In genomic region chr6:32935576-32935975, GRCm38 (mm10) we compare ENCODE assay signal across 25 mouse cellular contexts.
DNase-seq lines count a peak whose midpoint lies in the region; ATAC-seq lines count a peak whose summit lies in the region.
"Had no signal": no experiment of that assay in that cellular context is flagged by ENCODE, and none has a peak within 500 bp of the region (broad histone marks: within the 10 kb centered on the region; RNA-seq: fewer than 3 reads in every experiment).

No protein-coding gene starts in this region.

- no peak overlapping the region for H3K4me2 ChIP-seq in hindbrain, embryonic 13.5 days
- no peak overlapping the region for H3K4me2 ChIP-seq in hindbrain, embryonic 11.5 days (replicated peaks; ENCODE audit: low read depth, low read length)
- H3K4me2 ChIP-seq: heart, embryonic 12.5 days; liver, embryonic 13.5 days; neural tube, embryonic 12.5 days had no signal

- no peaks in the 10 kb centered on the region for H3K9me3 ChIP-seq in hindbrain, embryonic 13.5 days
- H3K9me3 ChIP-seq in hindbrain, embryonic 11.5 days (ENCODE audit: control insufficient read depth, low read length), result no peaks in the 10 kb centered on the region
- H3K9me3 ChIP-seq: embryonic facial prominence, embryonic 10.5 days; forebrain, embryonic 10.5 days; heart, embryonic 12.5 days; hindbrain, embryonic 10.5 days; liver, embryonic 13.5 days; neural tube, embryonic 12.5 days had no signal

- peak; percentile 21; the same call in 1 of the 2 replicates for ATAC-seq in hindbrain, embryonic 13.5 days (ENCODE audit: low FRiP score)
- ATAC-seq in hindbrain, embryonic 11.5 days (ENCODE audit: low FRiP score), result no peak
- ATAC-seq: intestine, postnatal 0 days had no signal

- no peak overlapping the region for H3K27ac ChIP-seq in hindbrain, embryonic 13.5 days
- no peak overlapping the region for H3K27ac ChIP-seq in hindbrain, embryonic 11.5 days (ENCODE audit: low read depth, low read length)
- H3K27ac ChIP-seq: embryonic facial prominence, embryonic 10.5 days; forebrain, embryonic 10.5 days; hindbrain, embryonic 10.5 days; left cerebral cortex, adult 2 months; liver, embryonic 13.5 days; neural tube, embryonic 12.5 days had no signal

- no peak overlapping the region for H3K9ac ChIP-seq in hindbrain, embryonic 13.5 days
- H3K9ac ChIP-seq in hindbrain, embryonic 11.5 days (ENCODE audit: low read depth, low read length), result no peak overlapping the region
- H3K9ac ChIP-seq: heart, embryonic 12.5 days; liver, embryonic 13.5 days; neural tube, embryonic 12.5 days had no signal

- H3K4me1 ChIP-seq in hindbrain, embryonic 13.5 days (replicated peaks), result peaks cover 23% of the 10 kb centered on the region
- H3K4me1 ChIP-seq in hindbrain, embryonic 11.5 days (replicated peaks; ENCODE audit: control insufficient read depth, insufficient read depth, low read length), result no peaks in the 10 kb centered on the region

- 82% methylated on average over 5 of the region's 5 CpGs for WGBS in hindbrain, embryonic 13.5 days
- WGBS in hindbrain, embryonic 11.5 days, result 89% methylated on average over 5 of the region's 5 CpGs

- no peaks in the 10 kb centered on the region for H3K27me3 ChIP-seq in hindbrain, embryonic 13.5 days
- no peaks in the 10 kb centered on the region for H3K27me3 ChIP-seq in hindbrain, embryonic 11.5 days (ENCODE audit: control insufficient read depth, insufficient read depth, low read length)
- H3K27me3 ChIP-seq: heart, embryonic 12.5 days; liver, embryonic 13.5 days; neural tube, embryonic 12.5 days had no signal

- no peak overlapping the region for H3K4me3 ChIP-seq in hindbrain, embryonic 13.5 days
- no peak overlapping the region for H3K4me3 ChIP-seq in hindbrain, embryonic 11.5 days (ENCODE audit: low read depth, low read length)
- H3K4me3 ChIP-seq: embryonic facial prominence, embryonic 10.5 days; forebrain, embryonic 10.5 days; heart, embryonic 12.5 days; hindbrain, embryonic 10.5 days; left cerebral cortex, adult 2 months; liver, embryonic 13.5 days; neural tube, embryonic 12.5 days had no signal

- no peak for DNase-seq in hindbrain, embryonic 11.5 days (ENCODE audit: low spot score)
- DNase-seq in Muller cell, postnatal 12 days (ENCODE audit: inconsistent ontology term), result peak; percentile 60
- peak; percentile 31 for DNase-seq in adrenal gland, postnatal 10 days
- DNase-seq in spleen, postnatal 10 days (ENCODE audit: low spot score in 2 of 2), result no peak
- DNase-seq in urinary bladder, postnatal 14 days (ENCODE audit: low spot score), result no peak
- no peak for DNase-seq in heart, adult 18-20 months
- DNase-seq: cerebellum, adult 11 months; cerebellum, postnatal 10 days; gastrocnemius, postnatal 14 days; heart, adult 11 months; heart, postnatal 10 days; liver, embryonic 13.5 days; lung, adult 2 months; lung, postnatal 36 days; midbrain, embryonic 14.5 days; thymus, adult 2 months; thymus, postnatal 4 days had no signal

- no peaks in the 10 kb centered on the region for H3K36me3 ChIP-seq in hindbrain, embryonic 13.5 days
- H3K36me3 ChIP-seq in hindbrain, embryonic 11.5 days (ENCODE audit: control insufficient read depth, insufficient read depth, low read length), result no peaks in the 10 kb centered on the region
- H3K36me3 ChIP-seq: embryonic facial prominence, embryonic 10.5 days; forebrain, embryonic 10.5 days; heart, embryonic 12.5 days; hindbrain, embryonic 10.5 days; liver, embryonic 13.5 days; neural tube, embryonic 12.5 days had no signal

Comparison
In these comparisons a context has a peak if more than half of its experiments do, and no peak if none do; other contexts are left out.
1. DNase-seq: peak in Muller cell, postnatal 12 days (single experiment) and adrenal gland, postnatal 10 days (single experiment); none in hindbrain, embryonic 11.5 days (single experiment), spleen, postnatal 10 days (0 of 2), urinary bladder, postnatal 14 days (single experiment) and heart, adult 18-20 months (0 of 2).